Mouse (Mus musculus) neural tube, embryonic 12.5 days (tissue): ENCODE data around the gene Trcg1. TPM values are rescaled to one million over a fixed set of nuclear protein-coding genes. Genes with fewer than 3 reads are reported as not detected.
A peak's percentile ranks its signal among the peaks of the same experiment; 100 is the strongest.

Source experiments
- ATAC-seq: fragments of 200-750 bp; cut with Nextera tagmentation; 2 replicates; pipeline ENCODE4 v1.8.0; 2017; ENCODE audit warnings: low read depth, mild to moderate bottlenecking, moderate TSS enrichment, moderate library complexity; ENCODE audit not compliant: low FRiP score
- H3K27ac ChIP-seq: fragments of 300-500 bp; sonication (generic); 2 replicates; pipeline ENCODE4 v1.5.1; 2016
- H3K27me3 ChIP-seq: fragments of 300-500 bp; sonication (generic); replicated peaks from 2 replicates; pipeline ENCODE4 v1.6.1; 2016; ENCODE audit warnings: mild to moderate bottlenecking
- H3K36me3 ChIP-seq: fragments of 300-500 bp; sonication (generic); 2 replicates; pipeline ENCODE4 v1.6.1; 2016; ENCODE audit warnings: mild to moderate bottlenecking
- H3K4me1 ChIP-seq: fragments of 300-500 bp; sonication (generic); 2 replicates; pipeline ENCODE4 v1.6.1; 2016
- H3K4me2 ChIP-seq: fragments of 300-500 bp; sonication (generic); replicated peaks from 2 replicates; pipeline ENCODE4 v1.6.1; 2016; ENCODE audit warnings: mild to moderate bottlenecking
- H3K4me3 ChIP-seq: fragments of 300-500 bp; sonication (generic); 2 replicates; pipeline ENCODE4 v1.5.1; 2016
- H3K9ac ChIP-seq: fragments of 300-500 bp; sonication (generic); 2 replicates; pipeline ENCODE4 v1.6.1; 2016; ENCODE audit warnings: mild to moderate bottlenecking
- H3K9me3 ChIP-seq: fragments of 300-500 bp; sonication (generic); 2 replicates; pipeline ENCODE4 v1.6.1; 2016; ENCODE audit warnings: mild to moderate bottlenecking
- WGBS: fragments of 180-500 bp; shearing (Covaris S2); methylation state at CpG from one replicate; pipeline ENCODE4 v1.1.7; 2016; 5-methylcytosine and 5-hydroxymethylcytosine counted together
- polyA plus RNA-seq: library from polyadenylated mRNA; unstranded; fragments of >200 nt; fragmentation: Nextera tagmentation; extraction: Ambion mirVana; gene quantifications from 2 replicates; pipeline ENCODE4 v1.2.1, GENCODE M21; 2016

Trcg1 gene
- polyA plus RNA-seq, 1 experiment from 2014 or later = not detected

DNA sequence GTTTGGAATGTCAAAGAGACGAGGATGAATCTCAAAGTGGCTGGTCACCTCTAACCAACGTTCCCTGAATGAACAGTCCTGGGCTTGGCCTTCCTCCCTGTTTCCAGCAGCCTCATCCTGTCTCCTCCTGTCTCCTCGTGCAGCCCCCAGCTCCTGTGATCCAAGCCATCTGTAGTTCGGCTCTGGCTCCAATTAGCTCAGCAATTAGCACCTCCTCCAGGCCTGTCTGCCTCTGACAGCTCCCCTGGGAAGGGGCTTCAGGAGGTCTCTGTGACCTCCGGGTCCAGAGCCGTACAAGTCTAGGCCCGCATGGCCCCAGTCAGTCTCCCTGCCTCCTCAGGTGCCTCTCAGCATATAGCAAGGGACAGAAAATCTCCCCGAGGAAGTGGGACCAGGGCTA, 34.0 kb downstream of the Trcg1 start:
- Histone ChIP-seq H3K4me1 (peaks cover 7% of the 10 kb centered on the region), H3K36me3 (no peaks in the 10 kb centered on the region), H3K4me3 (no peak overlapping the region), H3K27ac (no peak overlapping the region), H3K9me3 (no peaks in the 10 kb centered on the region), H3K9ac (no peak overlapping the region), H3K4me2 (no peak overlapping the region), H3K27me3 (no peaks in the 10 kb centered on the region)
- no peak for ATAC-seq
- 14% methylated on average over 8 of the region's 8 CpGs for WGBS

DNA sequence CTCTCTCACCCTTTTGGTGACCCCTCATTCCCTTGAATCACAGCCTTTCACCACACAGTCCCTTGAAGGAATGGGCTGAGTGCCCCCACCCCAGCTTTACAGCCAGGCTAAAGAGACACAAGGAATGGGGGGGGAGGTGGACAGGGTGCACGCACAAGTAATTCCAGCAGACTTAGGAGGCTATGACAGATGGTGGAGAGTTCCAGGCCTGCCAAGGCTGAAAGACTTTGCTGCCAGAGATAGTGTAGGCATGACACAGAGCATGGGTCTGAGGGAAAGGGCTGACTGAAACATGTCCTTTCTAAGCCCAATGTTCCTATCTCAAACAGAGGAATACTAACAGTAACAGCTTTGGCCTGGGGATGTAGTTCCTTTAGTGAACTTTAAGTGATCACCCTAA, 34.7 kb downstream of the Trcg1 start:
- WGBS = 21% methylated on average over 1 of the region's 1 CpGs
- Histone ChIP-seq H3K27ac (no peak overlapping the region), H3K9ac (no peak overlapping the region), H3K36me3 (no peaks in the 10 kb centered on the region), H3K4me2 (no peak overlapping the region), H3K4me3 (no peak overlapping the region), H3K4me1 (peaks cover 7% of the 10 kb centered on the region), H3K9me3 (no peaks in the 10 kb centered on the region), H3K27me3 (no peaks in the 10 kb centered on the region)
- no peak for ATAC-seq

DNA sequence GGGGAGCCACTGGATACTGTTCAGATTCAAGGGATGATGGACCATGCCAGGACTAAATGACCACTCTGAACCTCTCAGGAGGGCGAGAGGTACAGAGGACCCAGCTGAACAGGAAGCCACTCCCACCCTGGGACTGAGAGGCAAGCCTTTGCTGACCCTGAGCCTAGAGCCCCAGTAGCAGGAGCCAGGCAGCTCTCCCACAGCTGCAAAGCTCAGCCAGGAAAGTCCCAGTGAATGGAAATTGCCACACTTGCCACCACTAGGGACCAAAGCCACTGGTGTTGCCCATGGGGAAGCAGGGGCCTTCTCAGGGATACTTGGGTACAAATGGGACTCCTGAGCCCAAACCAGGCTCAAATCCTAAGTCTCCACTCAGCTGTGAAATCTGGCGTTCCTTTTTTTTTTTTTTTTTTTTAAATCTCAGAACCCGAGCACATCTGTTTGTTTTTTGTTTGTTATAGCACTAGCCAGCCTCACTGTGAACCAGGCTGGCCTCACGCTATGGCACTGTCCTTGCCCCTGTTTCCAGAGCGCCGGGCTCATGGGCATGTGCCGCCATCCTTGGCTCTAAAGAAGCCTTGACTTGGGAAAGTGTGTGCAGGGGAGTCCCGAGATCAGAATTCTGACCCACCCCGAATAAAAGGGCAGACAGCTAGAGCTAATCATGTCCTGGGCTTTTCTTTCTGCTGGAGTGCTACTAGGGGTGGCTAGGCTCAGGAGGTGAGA, 35.6 kb downstream of the Trcg1 start:
- H3K9me3 ChIP-seq = no peaks in the 10 kb centered on the region
- 52% methylated on average over 8 of the region's 9 CpGs for WGBS
- no peaks in the 10 kb centered on the region for H3K27me3 ChIP-seq
- no peak overlapping the region for H3K9ac ChIP-seq
- ATAC-seq = no peak
- H3K4me3 ChIP-seq = no peak overlapping the region
- H3K4me2 ChIP-seq = no peak overlapping the region
- no peak overlapping the region for H3K27ac ChIP-seq
- H3K36me3 ChIP-seq = no peaks in the 10 kb centered on the region
- H3K4me1 ChIP-seq = peaks cover 6% of the 10 kb centered on the region

DNA sequence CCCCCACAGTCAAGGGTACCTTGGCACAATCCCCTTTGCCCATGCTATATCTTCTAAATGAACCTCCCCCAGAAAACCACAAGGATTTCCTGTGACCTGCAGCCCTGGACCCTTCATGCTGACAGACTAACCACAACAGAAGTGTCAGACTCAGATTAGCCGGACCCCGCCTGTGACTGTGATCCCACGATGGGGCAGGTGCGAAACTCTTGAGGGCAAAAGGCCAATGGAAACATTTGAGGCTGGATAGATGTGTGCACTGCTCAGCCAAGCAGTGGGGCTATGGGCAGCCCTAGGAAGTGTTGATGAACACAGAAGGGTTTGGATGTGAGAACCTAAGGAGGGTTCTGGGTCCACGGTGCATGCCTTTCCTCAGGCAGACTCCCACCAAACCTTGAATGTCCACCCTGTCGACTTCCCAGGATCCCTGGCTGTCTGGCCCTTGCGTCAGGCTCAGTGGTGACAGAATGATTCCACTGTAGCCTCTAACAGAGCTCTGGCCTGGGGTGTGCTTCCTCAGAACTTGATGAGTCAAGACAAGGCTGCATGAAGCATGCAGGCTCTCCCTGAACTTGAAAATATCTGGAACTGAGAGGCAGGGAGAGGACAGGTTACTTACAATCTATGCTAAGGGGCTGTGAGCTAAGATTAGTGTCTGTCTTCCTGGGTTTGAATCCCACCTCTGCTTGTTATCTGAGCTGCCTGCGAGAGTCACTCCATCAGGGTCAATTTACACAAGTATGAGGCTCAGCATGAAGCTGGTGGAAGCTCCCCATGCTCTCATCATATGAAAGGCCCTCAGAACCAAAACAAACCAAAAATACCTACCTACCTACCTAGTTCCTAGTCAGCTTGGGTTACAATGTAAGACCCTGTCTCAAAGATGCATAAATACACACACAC, 36.8 kb downstream of the Trcg1 start:
- Histone ChIP-seq H3K27me3 (no peaks in the 10 kb centered on the region), H3K36me3 (no peaks in the 10 kb centered on the region), H3K4me2 (no peak overlapping the region), H3K9me3 (no peaks in the 10 kb centered on the region), H3K4me3 (no peak overlapping the region), H3K9ac (no peak overlapping the region), H3K27ac (no peak overlapping the region), H3K4me1 (no peaks in the 10 kb centered on the region; the same call in 1 of the 2 replicates)
- 61% methylated on average over 8 of the region's 8 CpGs for WGBS
- no peak for ATAC-seq

DNA sequence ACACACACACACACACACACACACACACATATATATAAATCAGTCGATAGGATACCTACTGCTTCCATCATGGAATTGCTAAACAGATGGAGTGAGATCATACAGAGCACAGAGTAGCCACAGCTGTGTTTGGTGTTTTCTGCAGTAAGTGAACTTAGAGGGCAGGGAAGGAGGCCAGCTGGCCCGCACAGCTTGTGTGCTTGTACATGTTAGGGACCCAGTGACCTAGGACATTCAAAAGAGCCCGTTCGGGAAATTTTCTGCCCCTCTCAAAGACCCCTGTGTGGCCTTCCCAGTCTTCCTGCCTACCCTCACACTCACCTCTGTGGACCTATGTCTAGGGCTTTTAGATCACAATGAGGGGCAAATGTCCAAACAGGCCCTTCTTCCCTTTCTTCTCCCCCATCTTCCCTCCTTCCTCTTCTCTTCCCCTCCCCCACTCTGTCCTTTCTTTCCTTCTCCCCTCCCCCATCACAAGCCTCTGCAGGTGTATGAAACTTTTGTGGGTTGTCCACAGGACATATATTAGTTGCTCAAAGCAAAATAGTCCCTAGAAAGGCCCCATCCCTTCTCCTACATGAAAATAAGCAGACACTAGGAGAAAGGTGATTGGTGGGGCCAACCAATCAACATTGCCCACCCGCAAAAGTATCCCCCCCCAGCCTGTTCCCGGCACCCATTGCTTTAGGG, 37.6 kb downstream of the Trcg1 start:
- no peaks in the 10 kb centered on the region for H3K36me3 ChIP-seq
- no peaks in the 10 kb centered on the region for H3K27me3 ChIP-seq
- 27% methylated on average over 6 of the region's 6 CpGs for WGBS
- no peak for ATAC-seq
- no peak overlapping the region for H3K4me2 ChIP-seq
- H3K27ac ChIP-seq = no peak overlapping the region
- H3K9me3 ChIP-seq = no peaks in the 10 kb centered on the region
- no peaks in the 10 kb centered on the region; the same call in 1 of the 2 replicates for H3K4me1 ChIP-seq
- no peak overlapping the region for H3K4me3 ChIP-seq
- H3K9ac ChIP-seq = no peak overlapping the region

DNA sequence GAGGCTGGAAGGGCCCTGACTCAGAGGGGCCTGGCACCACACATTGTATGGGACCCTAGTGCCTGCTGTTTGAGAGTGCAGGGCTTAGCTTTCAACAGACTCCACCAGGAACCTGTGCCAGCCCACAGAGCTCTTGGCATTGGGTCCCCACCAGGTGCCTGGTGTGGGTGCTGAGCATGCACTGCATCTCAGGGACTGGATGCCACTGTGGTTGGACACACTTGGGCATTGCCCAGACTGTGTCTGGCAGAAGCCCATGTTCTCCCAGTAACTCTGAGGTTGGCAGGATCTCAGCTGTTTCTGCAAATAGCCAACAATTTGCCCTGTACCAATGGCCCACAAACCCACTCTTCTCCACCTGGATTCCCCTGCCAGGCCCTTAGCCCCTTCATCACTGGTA, 40.0 kb downstream of the Trcg1 start:
- no peaks in the 10 kb centered on the region for H3K36me3 ChIP-seq
- no peak overlapping the region for H3K4me2 ChIP-seq
- ATAC-seq = no peak
- H3K4me3 ChIP-seq = no peak overlapping the region
- no peak overlapping the region for H3K9ac ChIP-seq
- H3K4me1 ChIP-seq = peaks cover 3% of the 10 kb centered on the region; the same call in 1 of the 2 replicates
- no peak overlapping the region for H3K27ac ChIP-seq
- H3K27me3 ChIP-seq = no peaks in the 10 kb centered on the region
- H3K9me3 ChIP-seq = no peaks in the 10 kb centered on the region

DNA sequence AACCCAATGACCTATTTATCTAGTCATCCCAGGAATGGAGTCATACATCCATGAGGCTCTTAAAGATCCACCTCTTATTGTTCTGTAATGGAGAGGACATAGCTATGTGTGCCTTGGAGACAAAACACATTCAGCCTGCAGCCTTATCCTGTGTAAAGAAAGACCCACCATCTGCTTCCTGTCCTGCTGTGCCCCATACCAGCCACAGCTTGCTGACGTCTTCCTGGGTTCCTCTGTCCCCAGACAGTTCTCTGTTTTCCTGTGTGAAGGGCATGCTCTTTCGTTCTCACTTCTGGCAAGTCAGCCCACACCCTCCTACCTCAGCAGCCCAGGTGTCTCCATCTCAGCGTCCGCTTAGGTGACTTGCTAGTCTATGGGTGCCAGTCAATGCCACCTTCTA, 41.9 kb downstream of the Trcg1 start:
- H3K9ac ChIP-seq = no peak overlapping the region
- 59% methylated on average over 4 of the region's 4 CpGs for WGBS
- H3K4me3 ChIP-seq = no peak overlapping the region
- no peaks in the 10 kb centered on the region for H3K9me3 ChIP-seq
- no peak overlapping the region for H3K27ac ChIP-seq
- H3K27me3 ChIP-seq = no peaks in the 10 kb centered on the region
- no peaks in the 10 kb centered on the region for H3K36me3 ChIP-seq
- H3K4me1 ChIP-seq = peaks cover 10% of the 10 kb centered on the region; the same call in 1 of the 2 replicates
- ATAC-seq = no peak
- no peak overlapping the region for H3K4me2 ChIP-seq

DNA sequence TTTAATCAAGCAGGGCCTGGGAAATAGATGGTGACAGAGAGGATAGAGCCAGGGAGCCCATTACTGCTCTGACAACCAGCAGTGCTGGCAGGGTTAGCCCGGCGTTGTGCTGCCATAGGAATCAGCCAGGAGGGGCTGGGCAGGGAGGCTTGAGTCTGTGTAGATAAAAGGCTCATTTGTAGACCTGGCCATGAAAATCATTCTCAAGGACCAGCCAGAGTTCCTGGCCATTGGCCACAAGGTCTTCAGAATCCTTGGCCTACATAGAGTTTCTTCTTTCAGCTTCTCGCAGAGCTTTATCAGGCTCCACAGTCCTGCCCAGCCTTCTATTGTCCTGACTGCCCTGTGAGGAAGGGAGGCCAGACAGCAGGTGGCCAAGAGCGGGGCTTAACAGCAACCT, 43.1 kb downstream of the Trcg1 start:
- peaks cover 10% of the 10 kb centered on the region; the same call in 1 of the 2 replicates for H3K4me1 ChIP-seq
- H3K36me3 ChIP-seq = no peaks in the 10 kb centered on the region
- no peaks in the 10 kb centered on the region for H3K27me3 ChIP-seq
- H3K4me2 ChIP-seq = no peak overlapping the region
- H3K9ac ChIP-seq = no peak overlapping the region
- no peaks in the 10 kb centered on the region for H3K9me3 ChIP-seq
- no peak overlapping the region for H3K4me3 ChIP-seq
- no peak for ATAC-seq
- H3K27ac ChIP-seq = no peak overlapping the region
- WGBS = 70% methylated on average over 4 of the region's 4 CpGs

DNA sequence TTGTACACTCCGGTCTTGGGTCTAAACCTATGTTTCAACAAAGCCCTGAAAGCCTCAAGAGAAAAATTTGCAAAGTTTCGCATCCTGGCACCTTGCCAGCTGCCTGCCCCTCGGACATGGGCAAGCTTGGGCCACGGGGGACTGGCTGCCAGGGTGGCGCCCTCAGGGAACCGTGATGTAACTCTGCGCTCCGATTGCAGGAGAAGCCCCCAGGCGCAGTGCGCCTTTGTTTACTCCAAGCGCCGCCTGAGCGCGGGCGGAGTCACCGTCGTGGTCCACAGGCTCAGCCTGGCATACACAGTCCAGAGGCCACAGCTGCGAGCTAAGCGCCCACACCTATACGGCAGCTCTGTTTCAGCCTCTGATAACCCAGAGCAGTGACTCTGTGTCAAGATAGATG, 45.2 kb downstream of the Trcg1 start:
- Histone ChIP-seq H3K4me3 (no peak overlapping the region), H3K36me3 (no peaks in the 10 kb centered on the region), H3K9me3 (no peaks in the 10 kb centered on the region), H3K9ac (peak overlapping the region; percentile 45; the same call in 1 of the 2 replicates), H3K27ac (no peak overlapping the region), H3K27me3 (no peaks in the 10 kb centered on the region), H3K4me1 (peaks cover 10% of the 10 kb centered on the region; the same call in 1 of the 2 replicates), H3K4me2 (peak overlapping the region; percentile 53)
- WGBS = 11% methylated on average over 20 of the region's 20 CpGs
- ATAC-seq = peak; percentile 33; the same call in 1 of the 2 replicates

DNA sequence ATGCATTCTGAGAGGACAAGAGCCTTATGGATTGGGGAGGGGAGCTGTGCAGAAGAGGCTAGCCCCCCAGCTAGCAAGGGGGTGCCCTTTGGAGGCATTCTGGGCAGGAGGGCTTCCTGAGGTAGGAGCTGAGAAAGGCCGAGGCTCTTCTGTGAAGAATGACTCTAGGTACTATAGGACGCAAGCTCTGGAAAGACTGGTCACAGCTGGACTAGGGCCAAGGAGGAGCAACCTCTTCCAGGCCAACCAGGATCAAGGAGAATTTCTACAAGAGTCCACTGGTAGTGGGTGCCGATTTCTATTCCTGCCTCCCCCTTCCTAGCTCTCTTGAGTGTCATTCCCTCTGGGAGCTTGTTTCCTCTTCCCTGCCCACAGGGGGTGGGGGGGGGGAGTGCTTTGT, 46.3 kb downstream of the Trcg1 start:
- Histone ChIP-seq H3K9me3 (no peaks in the 10 kb centered on the region), H3K9ac (no peak overlapping the region), H3K4me2 (no peak overlapping the region), H3K4me3 (no peak overlapping the region), H3K36me3 (no peaks in the 10 kb centered on the region), H3K4me1 (peaks cover 10% of the 10 kb centered on the region; the same call in 1 of the 2 replicates), H3K27me3 (no peaks in the 10 kb centered on the region), H3K27ac (no peak overlapping the region)
- ATAC-seq = no peak
- WGBS = 80% methylated on average over 3 of the region's 3 CpGs

DNA sequence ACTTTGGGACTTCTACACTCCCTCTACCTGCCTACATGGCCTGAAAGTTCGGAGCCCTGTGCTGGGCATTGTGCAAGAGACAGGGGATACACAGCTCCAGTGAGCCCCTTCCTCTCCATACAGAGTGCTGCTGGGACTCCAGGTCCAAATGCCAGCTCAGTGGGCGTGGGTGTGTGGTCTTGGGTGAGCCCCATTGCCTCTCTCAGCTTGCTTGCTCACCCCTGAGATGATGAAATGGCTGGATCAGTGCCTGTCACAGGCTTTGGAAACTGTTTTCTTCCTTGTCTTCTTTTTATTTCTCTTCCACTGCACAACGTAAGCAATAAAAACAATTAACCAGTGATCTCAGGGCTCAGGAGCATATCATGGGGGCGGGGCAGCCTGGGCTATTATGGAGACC, 47.0 kb downstream of the Trcg1 start:
- no peaks in the 10 kb centered on the region for H3K36me3 ChIP-seq
- H3K9me3 ChIP-seq = no peaks in the 10 kb centered on the region
- no peak overlapping the region for H3K9ac ChIP-seq
- H3K4me2 ChIP-seq = no peak overlapping the region
- peaks cover 10% of the 10 kb centered on the region; the same call in 1 of the 2 replicates for H3K4me1 ChIP-seq
- no peak overlapping the region for H3K4me3 ChIP-seq
- 54% methylated on average over 4 of the region's 4 CpGs for WGBS
- H3K27ac ChIP-seq = no peak overlapping the region
- ATAC-seq = no peak
- H3K27me3 ChIP-seq = no peaks in the 10 kb centered on the region

DNA sequence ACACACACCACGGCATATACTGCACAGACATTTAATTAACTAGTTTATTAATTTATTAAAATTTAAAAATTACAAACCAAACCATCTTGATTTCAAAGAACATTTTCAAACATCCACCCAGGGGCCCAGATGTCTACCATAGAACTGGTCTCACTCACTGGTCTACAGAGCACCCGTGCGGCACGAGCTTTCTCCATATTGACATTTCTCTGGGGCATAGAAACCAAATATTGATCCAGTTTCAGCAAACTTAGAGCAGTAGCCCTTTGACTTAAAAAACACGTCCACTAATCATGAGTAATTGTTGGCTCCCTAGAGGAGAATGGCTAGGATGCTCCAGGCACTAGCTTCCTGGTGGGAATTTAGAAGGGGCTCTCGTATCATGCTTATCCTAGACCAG, 50.8 kb downstream of the Trcg1 start:
- Histone ChIP-seq H3K9me3 (no peaks in the 10 kb centered on the region), H3K4me3 (no peak overlapping the region), H3K27ac (no peak overlapping the region), H3K27me3 (no peaks in the 10 kb centered on the region), H3K9ac (no peak overlapping the region), H3K36me3 (no peaks in the 10 kb centered on the region), H3K4me2 (no peak overlapping the region), H3K4me1 (no peaks in the 10 kb centered on the region)
- 85% methylated on average over 6 of the region's 6 CpGs for WGBS
- ATAC-seq = no peak
